Mouse (Mus musculus) fat pad, adult 2 months (tissue): ENCODE data around the gene Nacc1.

Experiments used
- DNase-seq: peaks from one replicate; pipeline ENCODE4 v3.0.0-alpha.2; 2011; ENCODE audit warnings: low read depth, low spot score; ENCODE audit errors: extremely low read depth

The Nacc1 gene

GRCm38 (mm10) chr8:84687705-84688100, at the start of gene Nacc1:
Nacc1 (minus strand) TSS chr8:84687862.
- DNase-seq: no peak

DNA sequence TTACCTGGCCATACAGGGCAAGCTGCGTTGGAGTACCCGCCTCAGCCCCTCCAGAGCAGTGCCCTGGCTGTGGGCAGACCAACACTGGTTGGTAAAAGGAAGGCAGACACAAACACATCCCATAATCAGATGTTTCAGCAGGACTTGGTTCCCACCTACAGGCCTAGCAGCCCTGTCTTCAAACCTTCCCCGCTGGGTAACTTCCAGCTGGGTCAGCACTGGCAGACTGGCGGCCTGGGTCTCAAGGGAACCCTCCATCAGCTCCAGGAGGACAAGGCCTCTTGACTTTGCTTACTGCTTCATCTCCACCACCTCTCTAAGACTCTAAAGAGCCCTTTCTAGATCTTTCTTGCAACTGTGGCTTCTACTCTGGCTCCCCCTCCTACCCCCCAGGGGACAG, 48.9 kb upstream of the Nacc1 start:
- DNase-seq: no peak

DNA sequence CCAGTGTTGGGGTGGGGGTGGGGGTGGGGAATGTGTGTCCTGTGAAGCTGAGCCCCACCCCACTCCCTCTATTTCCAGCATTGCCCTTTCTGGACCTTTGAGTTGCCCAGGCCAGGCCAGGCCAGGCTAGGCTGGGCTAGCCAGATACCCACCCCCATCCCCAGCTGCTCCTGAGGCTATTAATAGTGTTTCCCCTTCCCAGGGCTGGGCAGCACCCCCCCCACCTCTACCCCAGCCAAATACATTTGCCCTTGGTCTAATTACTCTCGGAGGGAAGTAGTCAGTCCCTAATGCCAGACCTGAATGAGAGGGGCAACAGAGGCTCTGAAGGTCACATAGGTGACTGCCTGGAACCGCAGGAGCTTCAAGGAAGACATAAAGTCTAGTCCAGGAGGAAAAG, 47.9 kb upstream of the Nacc1 start:
- DNase-seq: no peak

DNA sequence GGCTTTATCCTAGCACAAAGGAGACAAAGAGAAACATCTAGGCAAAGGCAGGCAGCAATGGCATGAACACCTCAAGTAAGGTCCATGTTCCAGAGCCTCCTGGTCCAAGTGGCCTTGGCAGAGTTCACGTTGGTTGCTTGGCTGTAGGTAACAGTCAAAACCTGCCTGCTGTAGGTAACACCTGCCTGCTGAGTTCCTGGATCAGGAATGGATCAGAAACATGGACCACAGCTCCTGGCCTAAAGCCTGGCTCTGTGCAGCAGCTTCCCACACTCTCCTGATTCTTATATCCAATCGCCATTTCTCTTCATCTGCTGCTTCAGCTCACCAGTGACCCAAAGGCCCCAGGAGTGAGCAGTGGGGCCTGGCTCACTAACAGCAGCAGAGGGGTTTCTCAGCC, 47.0 kb upstream of the Nacc1 start:
- no peak for DNase-seq

DNA sequence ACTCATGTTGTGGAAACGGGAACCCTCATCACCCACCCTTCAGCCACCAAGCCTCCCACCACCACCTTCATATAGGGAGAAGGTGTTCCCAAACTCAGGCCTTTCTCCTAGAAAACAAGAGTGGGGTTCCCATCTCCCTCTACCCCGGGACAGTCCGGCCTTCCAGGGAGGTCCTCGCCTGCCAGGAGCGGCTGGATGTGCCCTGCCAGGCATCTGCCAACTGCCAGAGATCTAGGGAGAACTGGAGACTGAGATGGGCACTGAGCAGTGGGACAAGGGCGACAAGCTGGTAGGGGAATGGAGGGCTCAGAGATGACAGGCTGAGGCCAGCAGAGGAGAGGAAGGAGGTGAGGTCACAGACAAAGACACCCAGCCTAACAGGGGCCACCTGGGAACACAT, 46.3 kb upstream of the Nacc1 start:
- DNase-seq: no peak

- no peak for DNase-seq
Observed at GRCm38 (mm10) chr8:84732996-84733395, 45.3 kb upstream of the Nacc1 start.

- DNase-seq: no peak
Observed at GRCm38 (mm10) chr8:84732545-84732944, 44.9 kb upstream of the Nacc1 start.

DNA sequence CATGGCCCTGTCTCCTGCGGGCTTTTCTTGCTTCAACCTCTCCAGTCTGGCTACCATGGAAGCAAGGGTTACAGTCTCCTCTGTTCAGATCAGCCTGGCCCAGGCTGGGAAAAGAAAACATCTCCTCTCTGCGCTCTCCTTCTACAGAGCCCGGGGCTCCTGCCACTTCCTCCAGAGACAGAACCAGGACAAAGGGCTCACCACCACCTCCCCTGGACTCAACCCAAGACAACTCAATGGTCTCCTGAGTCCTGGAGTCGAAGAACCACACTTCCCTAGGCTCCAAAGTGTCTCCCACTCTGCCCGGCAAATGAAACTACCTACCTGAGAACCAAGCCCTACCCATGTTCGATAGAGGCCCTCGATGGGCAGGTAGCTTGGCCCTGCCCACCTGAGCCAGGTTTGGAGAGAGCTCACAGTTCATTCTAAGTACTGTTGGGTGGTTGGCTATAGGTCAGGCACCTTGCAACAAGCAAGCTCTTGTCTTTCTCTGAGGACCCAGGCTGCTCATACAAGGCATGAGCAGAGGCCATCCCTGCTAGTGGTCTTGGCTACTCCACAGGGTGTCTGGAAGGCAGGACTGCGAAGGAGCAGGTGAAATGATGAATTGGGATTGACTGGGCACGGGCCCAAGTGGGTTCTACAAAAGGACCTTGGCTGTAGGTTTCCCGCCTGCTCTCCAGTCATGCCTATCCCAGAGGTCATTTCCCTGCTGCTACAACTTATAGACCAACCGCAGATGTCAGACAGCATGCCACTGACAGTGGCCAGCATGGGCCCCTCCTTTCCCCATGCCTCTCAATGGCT, 43.9 kb upstream of the Nacc1 start:
- DNase-seq: no peak

- no peak for DNase-seq
Observed at GRCm38 (mm10) chr8:84730541-84731370, 43.1 kb upstream of the Nacc1 start.

GRCm38 (mm10) chr8:84729921-84730362, 42.3 kb upstream of the Nacc1 start:
- no peak for DNase-seq

GRCm38 (mm10) chr8:84728474-84728873, 40.8 kb upstream of the Nacc1 start:
- no peak for DNase-seq

DNA sequence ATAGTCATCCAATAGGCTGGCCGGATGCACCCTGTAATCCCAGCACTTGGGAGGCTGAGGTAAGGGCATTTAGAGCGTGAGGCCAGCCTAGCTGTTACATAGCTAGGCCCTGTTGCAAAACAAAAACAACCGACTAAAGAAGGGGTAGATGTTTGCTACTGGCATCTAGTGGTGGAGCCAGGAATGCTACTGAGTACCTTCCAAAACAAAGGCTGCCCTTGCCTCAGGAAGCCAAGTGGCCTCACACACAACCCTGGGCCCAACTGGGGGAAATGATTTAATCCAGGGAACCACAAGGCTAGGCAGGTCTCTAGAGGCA, 38.2 kb upstream of the Nacc1 start:
- DNase-seq: no peak

GRCm38 (mm10) chr8:84725246-84725940, 37.7 kb upstream of the Nacc1 start:
- no peak for DNase-seq

DNA sequence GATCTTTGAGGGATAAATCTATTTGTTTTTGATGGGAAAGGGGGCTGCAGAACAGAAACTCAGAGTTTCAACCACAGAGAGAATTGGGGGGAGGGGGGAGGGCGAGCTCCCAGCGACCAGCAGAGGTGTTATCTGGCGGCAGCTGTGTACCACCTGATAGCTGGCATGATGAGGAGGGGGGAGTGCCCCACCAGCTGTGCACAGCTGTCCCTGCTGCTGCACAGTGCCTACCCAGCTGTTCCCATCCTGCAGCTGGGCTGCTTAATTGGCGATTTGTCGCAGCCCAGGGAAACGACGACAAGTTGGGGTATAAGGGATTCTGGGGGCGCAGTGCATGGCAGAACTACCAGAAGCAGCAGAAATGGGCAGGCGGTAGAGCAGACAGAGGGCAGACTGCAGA, 37.0 kb upstream of the Nacc1 start:
- no peak for DNase-seq

DNA sequence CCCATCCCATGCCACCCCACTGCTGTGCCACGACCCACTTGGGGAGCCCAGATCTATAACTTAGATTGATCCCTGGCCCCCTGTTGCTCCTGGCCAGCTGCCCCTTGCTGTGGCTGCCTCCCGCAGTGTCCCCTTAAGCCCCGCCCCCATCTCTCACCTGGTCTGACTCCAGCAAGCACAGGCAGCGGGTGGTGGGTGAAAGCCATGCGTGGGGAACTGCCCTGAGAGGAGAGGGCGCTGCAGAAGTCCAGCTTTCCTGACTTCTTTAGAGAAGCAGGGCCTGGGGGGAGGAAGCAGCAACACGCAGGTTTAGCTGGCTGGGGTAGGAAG, 35.9 kb upstream of the Nacc1 start:
- DNase-seq: no peak

- no peak for DNase-seq
Observed at GRCm38 (mm10) chr8:84722850-84723570, 35.3 kb upstream of the Nacc1 start, which contains the start of gene G430095P16Rik. G430095P16Rik (plus strand) TSS chr8:84723007.

DNA sequence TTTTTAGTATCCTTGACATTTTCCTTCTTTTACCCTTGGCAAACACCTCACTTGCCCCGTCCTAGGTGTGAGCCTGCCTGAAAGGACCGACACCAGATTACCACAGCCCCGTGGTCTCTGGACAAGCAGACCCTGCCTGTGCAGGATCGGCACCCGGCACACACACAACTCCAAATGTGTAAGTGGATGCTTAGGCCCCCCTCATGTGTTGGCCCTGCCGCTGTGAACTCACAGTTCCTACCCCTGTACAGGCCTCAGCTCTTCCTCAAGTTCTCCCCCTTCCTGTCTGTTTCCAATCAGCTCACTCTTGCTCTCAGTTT, 34.8 kb upstream of the Nacc1 start:
- no peak for DNase-seq

- no peak for DNase-seq
Observed at GRCm38 (mm10) chr8:84718959-84719690, 31.5 kb upstream of the Nacc1 start.

DNA sequence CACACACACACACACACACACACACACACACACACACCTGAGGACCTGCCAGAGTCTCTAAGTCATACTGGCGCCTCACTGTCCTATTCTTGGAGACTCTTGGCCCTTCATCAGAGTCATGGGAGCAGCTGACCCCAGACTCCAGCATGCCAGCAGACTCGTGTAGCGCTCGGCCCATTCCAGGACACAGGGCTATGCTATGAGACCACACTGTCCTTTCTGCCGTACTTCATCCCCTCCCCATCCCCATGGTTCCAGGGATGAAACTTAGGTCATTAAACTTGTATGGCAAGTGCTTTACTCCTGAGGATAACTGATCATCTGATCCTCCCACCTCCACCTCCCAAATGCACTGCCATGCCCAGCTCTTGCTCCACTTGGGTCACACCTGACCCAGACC, 30.8 kb upstream of the Nacc1 start:
- no peak for DNase-seq

- no peak for DNase-seq
Observed at GRCm38 (mm10) chr8:84716790-84717189, 29.1 kb upstream of the Nacc1 start.
